Comparison of ENCODE assay signal across 13 mouse cellular contexts in genomic region chr17:65729945-65730741, GRCm38 (mm10). TPM values are rescaled to one million over a fixed set of nuclear protein-coding genes. Genes with fewer than 3 reads are reported as not detected.
DNase-seq lines count a peak whose midpoint lies in the region; ATAC-seq lines count a peak whose summit lies in the region.
"Had no signal": no experiment of that assay in that cellular context is flagged by ENCODE, and none has a peak within 500 bp of the region (broad histone marks: within the 10 kb centered on the region; RNA-seq: fewer than 3 reads in every experiment).

No protein-coding gene starts in this region.

- no peak for DNase-seq in frontal cortex, postnatal 14 days (ENCODE audit: low spot score in 2 of 2)
- no peak for DNase-seq in lung, postnatal 4 days
- DNase-seq in gastrocnemius, postnatal 25 days, result no peak
- DNase-seq: cerebellum, postnatal 10 days; thymus, adult 18-20 months had no signal

- peak overlapping the region; percentile 37 for H3K27ac ChIP-seq in lung, embryonic 16.5 days (ENCODE audit: low read length)
- peak overlapping the region; percentile 17; the same call in 1 of the 2 replicates for H3K27ac ChIP-seq in liver, embryonic 12.5 days
- no peak overlapping the region for H3K27ac ChIP-seq in midbrain, embryonic 13.5 days
- H3K27ac ChIP-seq: hindbrain, embryonic 15.5 days; midbrain, embryonic 12.5 days had no signal

- H3K4me3 ChIP-seq in lung, embryonic 16.5 days (ENCODE audit: low read length), result no peak overlapping the region
- no peak overlapping the region for H3K4me3 ChIP-seq in liver, embryonic 12.5 days
- no peak overlapping the region for H3K4me3 ChIP-seq in midbrain, embryonic 13.5 days (replicated peaks)
- H3K4me3 ChIP-seq: hindbrain, embryonic 15.5 days; midbrain, embryonic 12.5 days had no signal

- WGBS in lung, embryonic 16.5 days, result 67% methylated on average over 13 of the region's 16 CpGs
- WGBS in liver, embryonic 12.5 days (ENCODE audit: insufficient replicate concordance), result 37% methylated on average over 16 of the region's 16 CpGs
- WGBS in midbrain, embryonic 13.5 days, result 75% methylated on average over 14 of the region's 16 CpGs

- H3K9me3 ChIP-seq in lung, embryonic 16.5 days (ENCODE audit: control insufficient read depth, low read length), result no peaks in the 10 kb centered on the region
- H3K9me3 ChIP-seq in liver, embryonic 12.5 days (replicated peaks), result no peaks in the 10 kb centered on the region
- H3K9me3 ChIP-seq in midbrain, embryonic 13.5 days, result no peaks in the 10 kb centered on the region
- H3K9me3 ChIP-seq: hindbrain, embryonic 15.5 days; midbrain, embryonic 12.5 days had no signal

- H3K4me2 ChIP-seq in lung, embryonic 16.5 days (ENCODE audit: low read depth, low read length), result no peak overlapping the region
- H3K4me2 ChIP-seq in liver, embryonic 12.5 days, result no peak overlapping the region
- no peak overlapping the region for H3K4me2 ChIP-seq in midbrain, embryonic 13.5 days (replicated peaks)
- H3K4me2 ChIP-seq: hindbrain, embryonic 15.5 days; midbrain, embryonic 12.5 days had no signal

- 0 out of 2 replicates have a peak, but pooled peaks have one; percentile 25 for ATAC-seq in frontal cortex, adult (ENCODE audit: low TSS enrichment)
- ATAC-seq in lung, embryonic 16.5 days (ENCODE audit: low read depth), result no peak
- ATAC-seq in liver, embryonic 12.5 days, result 0 out of 2 replicates have a peak, but pooled peaks have one; percentile 24
- peak; percentile 30; the same call in 1 of the 2 replicates for ATAC-seq in neutrophil, adult 5-6 weeks (ENCODE audit: extremely low read depth, insufficient number of reproducible peaks, low FRiP score, poor library complexity, severe bottlenecking)
- ATAC-seq in midbrain, embryonic 13.5 days, result no peak
- ATAC-seq: activated CD4-positive, CD25-positive, alpha-beta regulatory T cell, adult 4 months had no signal

- H3K9ac ChIP-seq in lung, embryonic 16.5 days (ENCODE audit: low read length), result no peak overlapping the region
- no peak overlapping the region for H3K9ac ChIP-seq in liver, embryonic 12.5 days
- no peak overlapping the region for H3K9ac ChIP-seq in midbrain, embryonic 13.5 days (replicated peaks)
- H3K9ac ChIP-seq: hindbrain, embryonic 15.5 days; midbrain, embryonic 12.5 days had no signal

- H3K4me1 ChIP-seq in lung, embryonic 16.5 days (replicated peaks; ENCODE audit: control insufficient read depth, insufficient read depth, low read length), result no peaks in the 10 kb centered on the region
- no peaks in the 10 kb centered on the region for H3K4me1 ChIP-seq in liver, embryonic 12.5 days
- H3K4me1 ChIP-seq in midbrain, embryonic 13.5 days (replicated peaks), result peaks cover 4% of the 10 kb centered on the region; the same call in 1 of the 2 replicates

- H3K36me3 ChIP-seq in lung, embryonic 16.5 days (ENCODE audit: control insufficient read depth, insufficient read depth, low read length), result no peaks in the 10 kb centered on the region
- H3K36me3 ChIP-seq in liver, embryonic 12.5 days, result no peaks in the 10 kb centered on the region
- no peaks in the 10 kb centered on the region for H3K36me3 ChIP-seq in midbrain, embryonic 13.5 days
- H3K36me3 ChIP-seq: hindbrain, embryonic 15.5 days; midbrain, embryonic 12.5 days had no signal

- H3K27me3 ChIP-seq in lung, embryonic 16.5 days (ENCODE audit: control insufficient read depth, insufficient read depth, low read depth, low read length), result no peaks in the 10 kb centered on the region
- H3K27me3 ChIP-seq in liver, embryonic 12.5 days (replicated peaks), result no peaks in the 10 kb centered on the region
- H3K27me3 ChIP-seq in midbrain, embryonic 13.5 days, result no peaks in the 10 kb centered on the region
- H3K27me3 ChIP-seq: hindbrain, embryonic 15.5 days; midbrain, embryonic 12.5 days had no signal

RNA-seq across cellular contexts. Expression of gene Rab31, which starts 42.4 kb away (rescaled TPM):
- 30.8 and 32.0 TPM in 2 replicates for polyA plus RNA-seq in lung, embryonic 16.5 days (2015; fragmentation: Nextera tagmentation; extraction: Ambion mirVana)
- polyA plus RNA-seq in liver, embryonic 12.5 days (2016; fragmentation: Nextera tagmentation; extraction: Ambion mirVana), result 7.0 and 7.7 TPM in 2 replicates
- 90.1 and 93.1 TPM in 2 replicates for total RNA-seq in neutrophil, adult 5-6 weeks (2017)
- 71.6 and 74.8 TPM in 2 replicates for polyA plus RNA-seq in midbrain, embryonic 13.5 days (2015; fragmentation: Nextera tagmentation; extraction: Ambion mirVana)
- total RNA-seq in gastrocnemius, postnatal 25 days (2021), result 1 to 10 TPM; 6.9 to 8.1 TPM

RNA-seq across cellular contexts. Expression of gene Ppp4r1, which starts 52.2 kb away (rescaled TPM):
- polyA plus RNA-seq in lung, embryonic 16.5 days (2015; fragmentation: Nextera tagmentation; extraction: Ambion mirVana), result 38.6 and 40.0 TPM in 2 replicates
- 17.9 and 18.1 TPM in 2 replicates for polyA plus RNA-seq in liver, embryonic 12.5 days (2016; fragmentation: Nextera tagmentation; extraction: Ambion mirVana)
- total RNA-seq in neutrophil, adult 5-6 weeks (2017), result 111 and 121 TPM in 2 replicates
- polyA plus RNA-seq in midbrain, embryonic 13.5 days (2015; fragmentation: Nextera tagmentation; extraction: Ambion mirVana), result 48.0 and 51.2 TPM in 2 replicates
- total RNA-seq in gastrocnemius, postnatal 25 days (2021), result 10 to 100 TPM; 19.9 to 24.3 TPM

Comparison
In these comparisons a context has a peak if more than half of its experiments do, and no peak if none do; other contexts are left out.
1. ATAC-seq: peak in frontal cortex, adult (single experiment), liver, embryonic 12.5 days (single experiment) and neutrophil, adult 5-6 weeks (single experiment); none in lung, embryonic 16.5 days (single experiment) and midbrain, embryonic 13.5 days (single experiment).